Mouse (Mus musculus) c-Kit-positive CD71-positive TER-119-positive erythroid progenitor cells, embryonic 14.5 days (primary cell): ENCODE results near the gene Majin.

Experiments used
- DNase-seq: peaks from one replicate; pipeline ENCODE4 v3.0.0-alpha.2; 2013; ENCODE audit warnings: low spot score

Majin gene

DNA sequence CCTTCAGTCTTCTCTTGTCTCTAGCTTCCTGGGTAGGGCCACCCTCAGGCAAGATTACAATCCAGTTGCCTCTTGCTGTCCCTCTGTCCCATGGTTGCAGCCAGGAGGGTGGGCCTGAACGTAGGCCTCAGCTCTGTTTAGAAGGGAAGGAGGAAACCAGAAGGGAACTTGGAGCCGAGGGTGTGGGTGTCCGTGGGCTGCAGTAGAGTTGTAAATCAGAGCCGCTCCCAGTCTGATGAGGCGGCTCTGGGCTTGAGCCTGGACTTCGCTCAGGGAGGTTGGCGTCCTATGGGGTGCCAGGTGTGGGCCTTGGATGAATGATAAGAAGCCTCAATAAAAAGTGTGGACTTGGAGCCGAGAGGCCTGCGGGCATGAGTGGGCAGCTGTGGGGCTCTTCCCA, 80.0 kb downstream of the Majin start:
- no peak for DNase-seq

DNA sequence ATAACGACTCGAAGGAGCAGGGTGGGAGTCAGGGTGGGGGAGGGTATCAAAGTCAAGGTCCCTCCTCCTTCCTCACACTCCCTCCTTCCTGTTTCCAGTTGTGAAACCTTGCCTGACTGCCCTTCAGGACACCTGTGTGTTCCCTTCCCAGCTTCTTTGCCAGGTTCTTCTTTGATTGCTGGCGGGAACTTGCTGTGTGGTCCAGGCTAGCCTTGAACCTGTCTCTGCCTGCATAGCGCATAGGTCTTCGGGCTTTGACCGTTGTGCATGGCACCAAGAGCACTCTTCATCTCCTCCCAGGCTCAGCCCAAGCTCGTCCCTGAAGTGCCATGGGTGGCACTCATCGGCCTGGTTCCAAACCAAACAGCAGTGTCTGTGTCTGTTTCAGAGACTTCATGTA, 80.8 kb downstream of the Majin start:
- no peak for DNase-seq

DNA sequence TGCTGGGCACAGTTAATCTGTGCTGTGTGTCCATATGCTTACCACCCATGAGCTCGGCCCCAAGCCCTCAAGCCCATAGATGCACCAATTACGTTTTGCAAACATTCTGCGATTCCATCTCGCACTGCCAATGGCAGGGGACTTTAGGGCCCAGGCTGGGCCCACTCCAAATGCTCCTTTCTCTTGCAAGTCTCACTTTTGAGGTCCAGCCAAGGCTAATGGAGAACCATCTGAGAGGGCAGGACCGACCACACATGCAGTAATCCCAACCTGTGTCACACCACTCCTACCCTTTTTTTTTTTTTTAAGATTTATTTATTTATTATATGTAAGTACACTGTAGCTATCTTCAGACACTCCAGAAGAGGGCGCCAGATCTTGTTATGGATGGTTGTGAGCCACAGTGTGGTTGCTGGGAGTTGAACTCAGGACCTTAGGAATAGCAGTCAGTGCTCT, 81.6 kb downstream of the Majin start:
- DNase-seq, result no peak

DNA sequence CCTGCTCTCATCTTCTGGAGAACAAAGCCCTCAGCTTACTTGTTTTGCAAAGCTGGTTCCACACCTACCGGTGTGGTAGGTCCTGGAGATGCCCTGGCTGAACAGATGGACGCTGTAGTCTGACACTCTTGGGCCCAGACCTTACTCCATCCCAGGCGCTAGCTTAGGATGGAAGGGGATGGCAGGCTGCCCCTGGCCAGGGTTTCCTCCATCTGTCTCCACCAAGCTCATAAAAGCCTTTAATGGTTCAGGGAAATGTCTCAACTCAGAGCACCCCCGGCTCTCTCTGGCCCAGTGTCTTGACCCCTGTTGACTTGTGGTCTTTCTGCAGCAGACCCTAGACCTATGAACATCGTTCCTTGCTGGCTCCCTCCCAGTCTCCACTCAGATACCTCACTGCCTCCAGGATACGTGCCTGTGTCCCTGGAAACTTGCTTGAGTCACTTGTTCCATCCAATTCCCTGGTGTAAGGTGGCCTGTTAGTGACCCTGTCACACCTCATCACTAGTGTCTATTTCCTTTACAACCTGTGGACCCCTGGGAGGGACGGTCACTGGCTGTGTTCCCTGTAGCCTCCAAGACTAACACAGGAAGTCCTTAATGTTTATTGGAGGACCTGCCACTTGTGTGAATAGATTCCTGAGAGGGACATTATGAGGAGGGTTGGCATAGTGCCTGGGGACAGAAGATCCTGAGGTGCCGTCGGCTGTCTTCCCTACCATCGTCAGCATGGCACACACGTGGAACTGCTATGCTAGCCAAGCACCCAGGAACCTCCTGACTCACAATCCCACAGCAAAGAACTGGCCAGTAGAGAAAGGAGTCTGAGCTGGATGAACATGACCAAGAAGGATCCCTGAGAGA, 83.3 kb downstream of the Majin start:
- no peak for DNase-seq

DNA sequence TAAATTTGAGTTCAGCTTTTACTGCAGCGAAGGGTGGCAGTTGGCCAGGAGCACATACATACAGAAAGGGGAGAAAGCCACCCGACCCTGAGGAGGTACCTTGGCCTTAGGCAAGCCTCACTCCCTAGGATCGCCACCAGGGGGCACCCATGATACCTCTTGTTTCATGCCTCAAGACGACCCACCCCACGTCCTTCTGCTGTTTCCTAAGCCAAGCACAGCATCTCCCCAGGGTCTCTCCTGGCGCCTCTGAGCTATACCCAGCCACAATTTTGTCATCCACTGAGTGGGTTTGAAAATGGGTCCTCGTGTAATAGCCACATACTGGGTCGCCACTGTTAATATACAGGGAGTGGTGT, 84.0 kb downstream of the Majin start:
- peak; percentile 86 for DNase-seq

DNA sequence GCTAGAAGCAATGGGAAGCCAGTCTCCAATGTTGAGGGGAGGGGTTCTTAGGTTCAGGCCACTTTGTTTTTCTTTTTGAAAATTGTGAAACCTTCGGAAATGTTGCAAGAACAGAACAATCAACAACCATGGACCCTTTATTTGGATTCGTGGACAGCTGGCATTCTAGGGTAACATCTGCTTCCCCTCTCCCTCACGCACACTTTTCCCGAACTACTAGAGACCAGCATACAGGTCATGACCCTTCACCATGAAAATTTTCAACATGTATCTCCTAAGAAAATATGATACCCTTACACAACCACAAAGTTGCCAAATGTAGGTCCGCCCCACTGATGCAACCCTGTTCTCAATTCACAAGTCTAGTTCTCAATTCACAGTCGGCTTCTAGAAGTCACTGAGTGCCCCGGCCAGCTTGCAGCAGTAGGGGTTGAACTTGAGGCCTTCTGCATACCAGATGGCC, 84.5 kb downstream of the Majin start:
- DNase-seq, result no peak

DNA sequence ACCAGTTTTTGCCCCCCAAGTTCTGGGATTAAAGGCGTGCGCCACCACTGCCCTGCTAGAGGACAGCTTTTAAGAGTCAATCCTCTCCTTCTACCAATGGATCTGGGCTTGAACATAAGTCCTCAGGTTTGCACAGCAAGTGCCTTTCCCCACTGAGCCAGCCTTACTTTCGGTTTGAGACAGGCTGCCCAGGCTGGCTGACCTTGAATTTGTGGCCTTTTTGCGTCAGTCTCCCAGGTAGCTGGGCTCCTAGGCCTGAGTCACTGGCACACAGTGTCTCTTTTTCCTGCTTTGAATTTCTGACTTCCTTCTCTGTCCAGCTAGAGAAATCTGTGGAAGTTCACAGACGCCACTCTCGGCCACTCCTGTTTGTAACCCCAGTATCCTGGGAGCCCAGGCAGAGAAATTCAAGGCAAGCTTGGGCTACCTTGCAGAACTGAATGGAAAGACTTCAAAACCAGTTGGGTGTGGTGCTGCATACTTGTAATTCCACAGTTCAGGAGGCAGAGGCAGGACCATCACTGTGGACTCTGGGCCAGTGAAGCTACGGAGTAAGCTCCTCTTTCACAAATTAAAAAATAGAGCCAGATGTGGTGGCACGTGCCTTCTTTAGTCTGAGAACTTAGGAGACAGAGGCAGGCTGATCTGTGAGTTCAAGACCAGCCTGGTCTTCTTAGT, 85.7 kb downstream of the Majin start:
- DNase-seq, result no peak

DNA sequence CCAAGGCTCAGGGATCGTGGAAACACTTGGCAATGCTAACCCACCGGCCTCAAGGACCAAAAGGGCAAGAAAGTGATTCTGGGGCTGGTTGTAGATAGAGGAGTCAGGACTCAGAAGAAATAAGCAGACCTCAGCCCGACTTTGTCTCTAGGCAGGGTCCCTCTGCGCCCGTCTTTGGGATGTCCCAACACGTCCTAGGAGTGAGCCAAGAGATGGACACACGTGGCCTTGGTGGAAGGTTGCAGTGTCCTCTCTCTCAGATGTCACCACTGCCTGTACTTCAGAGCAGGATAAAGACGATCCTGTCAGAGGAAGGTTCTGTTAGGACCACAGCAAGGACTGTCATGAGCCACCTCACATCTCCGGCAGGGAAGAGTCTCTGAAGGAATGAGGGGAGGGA, 86.5 kb downstream of the Majin start:
- DNase-seq, result no peak

DNA sequence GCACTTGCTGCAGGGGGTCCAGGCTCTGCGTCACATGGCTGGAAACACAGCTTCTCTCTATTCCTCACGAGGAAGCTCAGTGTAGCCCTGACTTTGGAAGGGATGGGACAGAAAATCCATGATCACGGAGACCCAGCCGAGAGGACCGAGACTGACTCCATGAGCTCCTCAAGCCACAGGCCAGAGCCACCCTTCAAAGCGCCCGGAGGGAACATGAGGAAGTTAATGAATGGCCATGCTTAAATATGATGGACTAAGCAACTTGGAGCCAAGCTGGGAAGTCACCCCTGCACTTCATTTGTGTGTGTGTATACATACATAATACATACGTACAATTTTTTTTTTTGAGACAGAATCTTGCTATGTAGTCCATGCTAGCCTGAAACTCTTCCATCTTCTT, 87.0 kb downstream of the Majin start:
- no peak for DNase-seq

DNA sequence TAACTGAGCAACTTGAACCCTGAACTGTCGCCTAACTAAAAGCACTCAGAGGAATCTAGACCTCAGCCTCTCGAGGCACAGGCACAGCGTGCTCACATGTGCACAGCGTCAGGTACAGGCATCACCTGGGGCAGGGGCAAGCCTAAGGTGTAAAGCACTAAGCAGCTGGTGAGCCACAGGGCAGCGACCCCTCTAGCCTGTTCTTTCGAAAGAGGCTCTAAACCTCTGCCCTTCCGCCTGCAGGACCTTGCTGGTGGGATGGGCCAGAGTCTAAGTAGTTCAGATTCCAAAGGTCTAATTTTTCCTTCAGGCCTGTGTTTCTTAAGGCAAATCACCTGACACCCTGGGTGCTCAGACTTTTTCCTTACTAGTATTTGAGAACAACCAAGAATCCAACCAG, 87.9 kb downstream of the Majin start:
- DNase-seq, result no peak

DNA sequence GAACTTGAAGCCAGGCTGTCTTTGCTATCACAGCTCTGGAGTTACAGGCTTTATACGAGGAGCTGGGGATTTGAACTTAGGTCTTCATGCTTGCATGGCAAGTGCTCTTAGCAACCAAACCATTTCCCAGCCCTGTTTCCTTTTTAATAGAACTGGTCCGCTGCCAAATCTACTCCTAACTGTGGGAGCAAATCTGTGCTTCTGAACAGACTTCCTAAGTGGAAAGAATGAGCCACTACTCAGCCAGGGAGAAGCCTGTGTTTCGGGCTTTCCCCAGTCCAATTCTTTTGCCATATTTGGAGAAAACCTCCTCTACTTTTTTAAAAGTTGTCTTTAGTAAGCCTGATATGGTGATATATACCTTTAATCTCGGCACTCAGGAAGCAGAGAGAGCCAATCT, 88.5 kb downstream of the Majin start:
- no peak for DNase-seq

DNA sequence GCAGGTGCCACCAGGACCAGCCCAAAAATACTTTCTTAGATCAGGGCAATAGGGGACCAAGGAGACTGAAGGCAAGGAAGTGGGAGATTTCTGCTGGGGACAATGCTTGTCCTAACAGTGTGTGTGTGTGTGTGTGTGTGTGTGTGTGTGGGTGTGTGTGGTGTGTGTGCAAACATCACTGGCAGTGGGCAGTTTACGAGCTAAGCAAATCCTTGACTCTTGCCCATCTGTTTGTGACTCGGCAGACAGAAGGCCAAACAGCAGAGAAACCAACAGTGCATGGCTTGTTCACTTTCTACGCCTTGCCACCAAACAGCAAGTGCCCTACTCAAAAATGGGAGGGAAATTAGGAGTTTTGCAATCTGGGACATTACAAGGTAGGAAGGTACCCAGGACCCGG, 89.4 kb downstream of the Majin start:
- DNase-seq, result no peak
